Mouse (Mus musculus) limb, embryonic 15.5 days (tissue): ENCODE measurements at regions not wholly inside any gene's neighbourhood (a gene's known extent, or its start where the extent isn't known, plus 50 kb on each side); places are given as distances from the start of the nearest gene placed in this dataset.

ENCODE experiments used
- ATAC-seq: fragments of 200-750 bp; cut with Nextera tagmentation; 2 replicates; pipeline ENCODE4 v1.8.0; 2017; ENCODE audit warnings: low read depth, moderate TSS enrichment; ENCODE audit not compliant: insufficient number of reproducible peaks, low FRiP score, low TSS enrichment
- H3K27ac ChIP-seq: fragments of 300-500 bp; sonication (generic); 2 replicates; pipeline ENCODE4 v1.5.1; 2015; ENCODE audit warnings: moderate library complexity, mild to moderate bottlenecking, inconsistent platforms
- H3K27me3 ChIP-seq: fragments of 300-500 bp; sonication (generic); 2 replicates; pipeline ENCODE4 v1.6.1; 2015; ENCODE audit warnings: inconsistent platforms
- H3K36me3 ChIP-seq: fragments of 300-500 bp; sonication (generic); 2 replicates; pipeline ENCODE4 v1.6.1; 2015; ENCODE audit warnings: inconsistent platforms
- H3K4me1 ChIP-seq: fragments of 300-500 bp; sonication (generic); 2 replicates; pipeline ENCODE4 v1.6.1; 2015; ENCODE audit warnings: inconsistent platforms
- H3K4me2 ChIP-seq: fragments of 300-500 bp; sonication (generic); 2 replicates; pipeline ENCODE4 v1.6.1; 2015; ENCODE audit warnings: mild to moderate bottlenecking, inconsistent platforms
- H3K4me3 ChIP-seq: fragments of 300-500 bp; sonication (generic); 2 replicates; pipeline ENCODE4 v1.5.1; 2015; ENCODE audit warnings: mild to moderate bottlenecking, inconsistent platforms
- H3K9ac ChIP-seq: fragments of 300-500 bp; sonication (generic); 2 replicates; pipeline ENCODE4 v1.6.1; 2015; ENCODE audit warnings: inconsistent platforms
- H3K9me3 ChIP-seq: fragments of 300-500 bp; sonication (generic); 2 replicates; pipeline ENCODE4 v1.6.1; 2016; ENCODE audit warnings: inconsistent platforms
- WGBS: fragments of 180-500 bp; shearing (Covaris S2); methylation state at CpG from one replicate; pipeline ENCODE4 v1.1.7; 2015; 5-methylcytosine and 5-hydroxymethylcytosine counted together

GRCm38 (mm10) chr13:90584766-90585165 is 320.4 kb downstream of the Atp6ap1l start:
- ATAC-seq, result no peak
- Histone ChIP-seq H3K27ac (0 out of 2 replicates have a peak overlapping the region, but pooled peaks have one; percentile 40), H3K9ac (no peak overlapping the region), H3K9me3 (no peaks in the 10 kb centered on the region), H3K4me2 (no peak overlapping the region), H3K4me1 (no peaks in the 10 kb centered on the region), H3K27me3 (no peaks in the 10 kb centered on the region), H3K4me3 (no peak overlapping the region), H3K36me3 (no peaks in the 10 kb centered on the region)
- WGBS, result 58% methylated on average over 2 of the region's 2 CpGs

- no peaks in the 10 kb centered on the region for H3K36me3 ChIP-seq
- no peak overlapping the region for H3K4me2 ChIP-seq
- H3K4me3 ChIP-seq, result no peak overlapping the region
- H3K9ac ChIP-seq, result no peak overlapping the region
- 79% methylated on average over 2 of the region's 2 CpGs for WGBS
- no peaks in the 10 kb centered on the region for H3K9me3 ChIP-seq
- no peaks in the 10 kb centered on the region for H3K27me3 ChIP-seq
- no peak overlapping the region for H3K27ac ChIP-seq
- no peaks in the 10 kb centered on the region for H3K4me1 ChIP-seq
- no peak for ATAC-seq
Measured at GRCm38 (mm10) chr13:90575371-90575770, 329.8 kb downstream of the Atp6ap1l start.

- H3K9ac ChIP-seq, result no peak overlapping the region
- no peaks in the 10 kb centered on the region for H3K36me3 ChIP-seq
- no peak overlapping the region for H3K4me2 ChIP-seq
- H3K27ac ChIP-seq, result no peak overlapping the region
- no peak for ATAC-seq
- H3K4me3 ChIP-seq, result no peak overlapping the region
- 86% methylated on average over 2 of the region's 2 CpGs for WGBS
- H3K9me3 ChIP-seq, result no peaks in the 10 kb centered on the region
- H3K27me3 ChIP-seq, result no peaks in the 10 kb centered on the region
- no peaks in the 10 kb centered on the region for H3K4me1 ChIP-seq
Measured at GRCm38 (mm10) chr13:90572580-90572979, 332.6 kb downstream of the Atp6ap1l start.

GRCm38 (mm10) chr13:90563183-90563840 is 341.8 kb downstream of the Atp6ap1l start:
- H3K27ac ChIP-seq, result no peak overlapping the region
- ATAC-seq, result no peak
- H3K9ac ChIP-seq, result no peak overlapping the region
- H3K4me2 ChIP-seq, result no peak overlapping the region
- H3K36me3 ChIP-seq, result no peaks in the 10 kb centered on the region
- no peaks in the 10 kb centered on the region for H3K27me3 ChIP-seq
- WGBS, result 78% methylated on average over 1 of the region's 1 CpGs
- H3K4me3 ChIP-seq, result no peak overlapping the region
- H3K9me3 ChIP-seq, result no peaks in the 10 kb centered on the region
- H3K4me1 ChIP-seq, result no peaks in the 10 kb centered on the region

- WGBS, result 72% methylated on average over 1 of the region's 1 CpGs
- Histone ChIP-seq H3K9ac (no peak overlapping the region), H3K4me2 (no peak overlapping the region), H3K27ac (no peak overlapping the region), H3K4me1 (no peaks in the 10 kb centered on the region), H3K9me3 (no peaks in the 10 kb centered on the region), H3K27me3 (no peaks in the 10 kb centered on the region), H3K36me3 (no peaks in the 10 kb centered on the region), H3K4me3 (no peak overlapping the region)
- ATAC-seq, result no peak
Measured at GRCm38 (mm10) chr13:90560095-90560494, 345.1 kb downstream of the Atp6ap1l start.

GRCm38 (mm10) chr13:90559481-90559880 is 345.7 kb downstream of the Atp6ap1l start:
- ATAC-seq, result no peak
- H3K27ac ChIP-seq, result no peak overlapping the region
- H3K9ac ChIP-seq, result no peak overlapping the region
- no peaks in the 10 kb centered on the region for H3K9me3 ChIP-seq
- H3K27me3 ChIP-seq, result no peaks in the 10 kb centered on the region
- H3K36me3 ChIP-seq, result no peaks in the 10 kb centered on the region
- H3K4me2 ChIP-seq, result no peak overlapping the region
- no peaks in the 10 kb centered on the region for H3K4me1 ChIP-seq
- WGBS, result 86% methylated on average over 2 of the region's 2 CpGs
- H3K4me3 ChIP-seq, result no peak overlapping the region

- ATAC-seq, result no peak
- WGBS, result 85% methylated on average over 2 of the region's 2 CpGs
Measured at GRCm38 (mm10) chr13:90551166-90551565, 354.0 kb downstream of the Atp6ap1l start.

GRCm38 (mm10) chr13:90546288-90547035 is 358.7 kb downstream of the Atp6ap1l start:
- H3K9ac ChIP-seq, result no peak overlapping the region
- H3K4me3 ChIP-seq, result no peak overlapping the region
- no peaks in the 10 kb centered on the region for H3K9me3 ChIP-seq
- H3K4me2 ChIP-seq, result no peak overlapping the region
- no peak for ATAC-seq
- H3K4me1 ChIP-seq, result no peaks in the 10 kb centered on the region
- no peaks in the 10 kb centered on the region for H3K36me3 ChIP-seq
- no peaks in the 10 kb centered on the region for H3K27me3 ChIP-seq
- no peak overlapping the region for H3K27ac ChIP-seq
- 30% methylated on average over 1 of the region's 1 CpGs for WGBS

More at GRCm38 (mm10) chr13:90551166-90551565, 354.0 kb downstream of the Atp6ap1l start:
- Histone ChIP-seq H3K27ac (no peak overlapping the region), H3K27me3 (no peaks in the 10 kb centered on the region), H3K4me1 (no peaks in the 10 kb centered on the region), H3K9me3 (no peaks in the 10 kb centered on the region), H3K36me3 (no peaks in the 10 kb centered on the region), H3K9ac (no peak overlapping the region), H3K4me2 (no peak overlapping the region), H3K4me3 (no peak overlapping the region)

GRCm38 (mm10) chr13:90545816-90546215 is 359.3 kb downstream of the Atp6ap1l start:
- Histone ChIP-seq H3K4me3 (no peak overlapping the region), H3K36me3 (no peaks in the 10 kb centered on the region), H3K4me2 (no peak overlapping the region), H3K27me3 (no peaks in the 10 kb centered on the region), H3K9ac (no peak overlapping the region), H3K27ac (no peak overlapping the region), H3K9me3 (no peaks in the 10 kb centered on the region), H3K4me1 (no peaks in the 10 kb centered on the region)
- ATAC-seq, result no peak

GRCm38 (mm10) chr13:90537525-90537924 is 367.6 kb downstream of the Atp6ap1l start:
- WGBS, result 97% methylated on average over 1 of the region's 1 CpGs
- no peaks in the 10 kb centered on the region for H3K36me3 ChIP-seq
- no peak for ATAC-seq
- H3K4me1 ChIP-seq, result no peaks in the 10 kb centered on the region
- H3K27ac ChIP-seq, result no peak overlapping the region
- no peaks in the 10 kb centered on the region for H3K27me3 ChIP-seq
- H3K4me3 ChIP-seq, result no peak overlapping the region
- no peaks in the 10 kb centered on the region for H3K9me3 ChIP-seq
- no peak overlapping the region for H3K9ac ChIP-seq
- no peak overlapping the region for H3K4me2 ChIP-seq

- H3K27me3 ChIP-seq, result no peaks in the 10 kb centered on the region
Measured at GRCm38 (mm10) chr13:90526998-90527397, 378.2 kb downstream of the Atp6ap1l start.

GRCm38 (mm10) chr13:90525801-90526200 is 379.4 kb downstream of the Atp6ap1l start:
- Histone ChIP-seq H3K36me3 (no peaks in the 10 kb centered on the region), H3K9me3 (no peaks in the 10 kb centered on the region), H3K27ac (no peak overlapping the region), H3K4me1 (peaks cover 8% of the 10 kb centered on the region; the same call in 1 of the 2 replicates), H3K4me2 (no peak overlapping the region), H3K9ac (no peak overlapping the region), H3K4me3 (no peak overlapping the region), H3K27me3 (no peaks in the 10 kb centered on the region)
- no peak for ATAC-seq
- WGBS, result 75% methylated on average over 2 of the region's 2 CpGs

More at GRCm38 (mm10) chr13:90526998-90527397, 378.2 kb downstream of the Atp6ap1l start:
- Histone ChIP-seq H3K9me3 (no peaks in the 10 kb centered on the region), H3K4me2 (no peak overlapping the region), H3K4me1 (peaks cover under 1% of the 10 kb centered on the region; the same call in 1 of the 2 replicates), H3K9ac (no peak overlapping the region), H3K4me3 (no peak overlapping the region), H3K36me3 (no peaks in the 10 kb centered on the region), H3K27ac (no peak overlapping the region)
- 88% methylated on average over 3 of the region's 3 CpGs for WGBS
- no peak for ATAC-seq
